Mouse (Mus musculus): ENCODE measurements around the gene Mymx. TPM values are rescaled to one million over a fixed set of nuclear protein-coding genes. Genes with fewer than 3 reads are reported as not detected.

Mymx gene
- polyA plus RNA-seq, 1 experiment from 2014 or later, result 1.1 TPM

DNA sequence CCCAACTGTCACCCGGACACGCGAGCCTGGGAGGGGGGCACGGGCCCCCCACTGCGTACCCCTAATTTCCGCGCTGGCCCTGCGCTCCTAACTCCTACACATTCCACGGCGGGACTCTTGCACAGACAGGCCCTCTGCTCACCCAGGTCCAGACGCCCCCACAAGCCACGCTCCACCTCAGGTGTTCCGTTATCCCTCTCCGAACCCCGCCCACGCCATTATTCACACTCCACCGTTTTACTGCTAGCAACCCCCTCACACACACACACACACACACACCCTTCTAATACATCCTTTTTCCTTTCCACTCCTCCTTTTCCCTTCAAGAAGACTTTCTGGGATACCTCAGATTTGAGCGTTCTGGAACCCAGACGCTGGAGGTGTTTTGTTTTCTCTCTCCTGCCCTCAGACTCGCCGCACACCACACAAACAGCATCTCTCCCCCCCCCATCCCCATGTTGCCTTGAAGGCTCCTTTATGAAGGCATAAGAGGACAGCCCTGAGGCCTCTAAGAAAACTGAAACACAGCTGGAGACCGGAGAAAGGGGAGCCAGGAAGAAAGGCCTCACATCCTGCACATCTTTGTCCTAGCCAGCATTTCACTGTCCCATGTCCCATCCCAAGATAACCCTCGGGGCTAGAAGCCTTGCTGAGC, 6.0 kb downstream of the Mymx start:
- H3K9me3 ChIP-seq (ENCODE audit: control insufficient read depth, low read length), result no peaks in the 10 kb centered on the region
- peak overlapping the region; percentile 65 for H3K9ac ChIP-seq (ENCODE audit: low read depth, low read length)
- no peaks in the 10 kb centered on the region for H3K36me3 ChIP-seq (ENCODE audit: control insufficient read depth, insufficient read depth, low read length)
- ATAC-seq (ENCODE audit: low FRiP score) (peak; percentile 21; the same call in 1 of the 2 replicates), DNase-seq (ENCODE audit: low spot score) (peak; percentile 40)
- H3K4me2 ChIP-seq (replicated peaks; ENCODE audit: low read depth, low read length), result peak overlapping the region; percentile 98
- peak overlapping the region; percentile 54 for H3K4me3 ChIP-seq (ENCODE audit: low read depth, low read length)
- no peak overlapping the region for H3K27ac ChIP-seq (ENCODE audit: low read depth, low read length)
- WGBS, result 1% methylated on average over 23 of the region's 23 CpGs
- H3K27me3 ChIP-seq (ENCODE audit: control insufficient read depth, insufficient read depth, low read length), result peaks cover 8% of the 10 kb centered on the region
- peaks cover 14% of the 10 kb centered on the region for H3K4me1 ChIP-seq (replicated peaks; ENCODE audit: control insufficient read depth, insufficient read depth, low read length)

DNA sequence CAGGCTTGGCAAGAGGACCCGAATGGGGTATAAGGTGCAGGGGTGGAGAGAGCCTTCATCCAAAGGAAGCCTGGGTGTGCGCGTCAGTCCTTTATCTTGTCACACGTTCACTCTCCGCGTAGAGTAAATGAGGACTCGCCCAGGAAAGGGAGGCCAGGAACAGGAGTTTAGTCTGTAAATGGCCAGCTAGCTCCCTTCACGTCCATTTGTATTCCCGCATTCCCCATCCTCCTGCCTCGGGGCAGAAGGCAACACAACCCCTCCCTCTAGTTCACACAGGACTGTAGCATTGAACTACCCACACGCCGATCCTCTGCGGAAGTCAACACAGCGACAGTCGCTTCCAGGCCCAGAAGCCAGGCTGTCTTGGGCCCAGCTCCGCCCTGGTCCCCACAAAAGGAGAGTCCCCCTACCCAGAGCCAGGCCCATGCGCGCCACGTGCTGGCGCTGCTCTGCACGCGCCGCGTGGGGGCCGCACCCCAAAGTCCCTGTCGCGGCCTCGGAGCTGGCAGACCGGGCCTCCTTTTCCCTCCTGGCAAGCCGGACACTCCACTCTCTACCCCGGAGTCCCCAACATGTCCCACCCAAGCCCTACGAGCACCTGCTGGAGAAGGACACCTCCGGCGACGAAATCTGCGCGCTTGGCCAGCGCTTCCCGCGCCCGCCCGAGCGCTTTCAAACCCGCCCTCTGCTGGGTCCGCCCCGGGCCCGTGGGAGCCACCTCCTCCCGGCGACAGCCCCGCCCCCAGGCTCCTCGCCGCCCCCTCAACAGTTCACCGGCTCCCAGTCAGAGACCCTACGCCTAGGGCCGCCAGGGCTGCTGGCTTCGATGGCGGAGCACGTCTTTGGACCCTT, 6.8 kb downstream of the Mymx start:
- WGBS, result under 1% methylated on average over 56 of the region's 58 CpGs
- ATAC-seq (ENCODE audit: low FRiP score) (peak; percentile 76), DNase-seq (ENCODE audit: low spot score) (peak; percentile 77)
- H3K4me2 ChIP-seq (replicated peaks; ENCODE audit: low read depth, low read length), result peak overlapping the region; percentile 98
- H3K4me1 ChIP-seq (replicated peaks; ENCODE audit: control insufficient read depth, insufficient read depth, low read length), result peaks cover 14% of the 10 kb centered on the region
- H3K27me3 ChIP-seq (ENCODE audit: control insufficient read depth, insufficient read depth, low read length), result peaks cover 4% of the 10 kb centered on the region; the same call in 1 of the 2 replicates
- H3K9me3 ChIP-seq (ENCODE audit: control insufficient read depth, low read length), result no peaks in the 10 kb centered on the region
- peak overlapping the region; percentile 54 for H3K4me3 ChIP-seq (ENCODE audit: low read depth, low read length)
- peak overlapping the region; percentile 65 for H3K9ac ChIP-seq (ENCODE audit: low read depth, low read length)
- no peaks in the 10 kb centered on the region for H3K36me3 ChIP-seq (ENCODE audit: control insufficient read depth, insufficient read depth, low read length)
- no peak overlapping the region for H3K27ac ChIP-seq (ENCODE audit: low read depth, low read length)

DNA sequence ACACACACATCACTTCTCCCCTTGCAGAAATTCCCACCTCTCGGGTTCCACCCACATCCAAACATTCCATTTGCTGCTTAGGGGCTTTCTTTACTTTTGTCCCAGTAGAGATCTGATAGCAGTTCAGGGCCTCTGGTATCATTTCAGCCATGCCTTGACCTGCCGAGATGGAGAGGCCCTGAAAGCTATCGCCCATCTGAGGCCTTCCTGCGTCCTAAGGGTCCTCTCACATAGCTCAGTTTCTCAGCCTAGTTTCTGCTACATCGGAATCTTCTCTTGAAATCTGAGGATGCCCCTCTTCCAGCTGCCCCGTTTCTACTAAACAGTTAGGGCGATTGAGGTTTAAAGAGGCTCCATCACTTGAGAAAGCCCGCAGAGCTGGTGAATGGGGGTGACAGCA, 7.7 kb downstream of the Mymx start:
- WGBS, result 42% methylated on average over 8 of the region's 8 CpGs
- no peak for DNase-seq (ENCODE audit: low spot score)
- Histone ChIP-seq H3K9ac (ENCODE audit: low read depth, low read length) (peak overlapping the region; percentile 11; the same call in 1 of the 2 replicates), H3K27me3 (ENCODE audit: control insufficient read depth, insufficient read depth, low read length) (peaks cover 4% of the 10 kb centered on the region; the same call in 1 of the 2 replicates), H3K27ac (ENCODE audit: low read depth, low read length) (no peak overlapping the region), H3K4me1 (replicated peaks; ENCODE audit: control insufficient read depth, insufficient read depth, low read length) (peaks cover 12% of the 10 kb centered on the region), H3K4me2 (replicated peaks; ENCODE audit: low read depth, low read length) (peak overlapping the region; percentile 98; the same call in 1 of the 2 replicates), H3K36me3 (ENCODE audit: control insufficient read depth, insufficient read depth, low read length) (no peaks in the 10 kb centered on the region), H3K4me3 (ENCODE audit: low read depth, low read length) (peak overlapping the region; percentile 54), H3K9me3 (ENCODE audit: control insufficient read depth, low read length) (no peaks in the 10 kb centered on the region)
- no peak for ATAC-seq (ENCODE audit: low FRiP score)

DNA sequence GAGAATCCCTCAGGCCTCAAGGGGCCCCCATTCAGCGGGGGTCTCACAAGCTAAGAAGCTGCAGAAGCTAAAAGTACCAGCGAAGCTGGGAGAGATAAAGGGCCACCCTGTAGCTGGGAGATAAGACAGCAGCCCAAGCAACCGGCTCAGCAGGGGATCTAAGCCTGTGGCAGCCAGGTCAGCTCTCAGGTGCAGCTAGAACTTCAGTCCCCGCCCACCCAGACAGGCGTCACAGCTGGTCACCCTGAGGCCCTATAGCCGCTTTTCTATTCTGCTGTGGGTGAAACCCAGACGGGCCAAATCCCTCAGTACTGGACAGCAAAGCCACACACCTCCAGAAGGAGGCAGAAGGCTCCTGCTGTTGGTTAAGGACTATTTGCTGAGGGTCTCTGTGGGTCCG, 8.4 kb downstream of the Mymx start:
- no peak for DNase-seq (ENCODE audit: low spot score)
- 16% methylated on average over 8 of the region's 8 CpGs for WGBS
- ATAC-seq (ENCODE audit: low FRiP score), result no peak
- no peak overlapping the region for H3K4me3 ChIP-seq (ENCODE audit: low read depth, low read length)
- no peak overlapping the region for H3K9ac ChIP-seq (ENCODE audit: low read depth, low read length)
- no peak overlapping the region for H3K27ac ChIP-seq (ENCODE audit: low read depth, low read length)
- no peaks in the 10 kb centered on the region for H3K9me3 ChIP-seq (ENCODE audit: control insufficient read depth, low read length)
- H3K4me2 ChIP-seq (replicated peaks; ENCODE audit: low read depth, low read length), result peak overlapping the region; percentile 14; the same call in 1 of the 2 replicates
- H3K27me3 ChIP-seq (ENCODE audit: control insufficient read depth, insufficient read depth, low read length), result peaks cover 4% of the 10 kb centered on the region; the same call in 1 of the 2 replicates
- H3K36me3 ChIP-seq (ENCODE audit: control insufficient read depth, insufficient read depth, low read length), result no peaks in the 10 kb centered on the region
- peaks cover 12% of the 10 kb centered on the region for H3K4me1 ChIP-seq (replicated peaks; ENCODE audit: control insufficient read depth, insufficient read depth, low read length)

DNA sequence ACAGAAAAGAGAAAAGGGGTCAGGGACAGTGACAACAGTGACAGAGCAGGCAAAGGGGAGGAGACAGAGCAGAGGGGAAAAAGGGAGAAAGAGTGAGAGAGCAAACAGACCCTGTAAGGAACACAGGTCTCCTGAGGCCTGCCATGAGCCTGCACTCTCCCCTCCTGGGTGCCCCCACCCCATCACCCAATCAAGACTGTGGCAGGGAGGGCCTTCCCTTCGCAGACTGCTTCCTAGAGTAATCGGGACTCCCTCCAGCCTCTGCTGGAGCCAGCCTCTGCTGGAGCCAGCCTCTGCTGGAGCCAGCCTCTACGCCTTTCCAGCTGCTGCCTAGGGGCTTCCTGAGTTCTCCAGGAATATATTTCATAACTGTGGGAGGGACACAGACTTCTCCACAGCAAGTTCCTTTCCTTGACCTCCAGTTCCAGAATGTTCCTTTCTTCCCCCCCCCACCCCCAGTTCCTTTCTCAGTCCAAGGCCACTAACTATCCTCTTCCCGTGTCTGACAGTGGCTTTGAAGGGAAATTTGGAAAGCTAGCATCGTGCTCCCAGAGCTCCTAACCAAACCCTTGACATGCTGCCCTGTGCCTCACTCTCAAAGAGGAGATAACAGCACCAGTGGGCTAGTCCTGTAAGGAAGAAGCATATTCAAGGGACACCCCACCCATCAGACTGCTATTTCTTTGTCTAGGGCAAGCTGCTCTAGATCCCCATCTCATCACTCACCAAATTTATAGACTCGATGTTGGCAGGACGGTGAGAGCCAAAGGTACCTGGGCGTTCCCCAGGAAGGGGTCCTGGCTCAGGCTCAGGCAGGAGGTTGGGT, 9.1 kb downstream of the Mymx start:
- DNase-seq (ENCODE audit: low spot score) (no peak), ATAC-seq (ENCODE audit: low FRiP score) (no peak)
- Histone ChIP-seq H3K27me3 (ENCODE audit: control insufficient read depth, insufficient read depth, low read length) (peaks cover 4% of the 10 kb centered on the region; the same call in 1 of the 2 replicates), H3K4me2 (replicated peaks; ENCODE audit: low read depth, low read length) (peak overlapping the region; percentile 8; the same call in 1 of the 2 replicates), H3K27ac (ENCODE audit: low read depth, low read length) (no peak overlapping the region), H3K9me3 (ENCODE audit: control insufficient read depth, low read length) (no peaks in the 10 kb centered on the region), H3K4me3 (ENCODE audit: low read depth, low read length) (no peak overlapping the region), H3K9ac (ENCODE audit: low read depth, low read length) (no peak overlapping the region), H3K4me1 (replicated peaks; ENCODE audit: control insufficient read depth, insufficient read depth, low read length) (peaks cover 12% of the 10 kb centered on the region), H3K36me3 (ENCODE audit: control insufficient read depth, insufficient read depth, low read length) (no peaks in the 10 kb centered on the region)
- 58% methylated on average over 8 of the region's 8 CpGs for WGBS

DNA sequence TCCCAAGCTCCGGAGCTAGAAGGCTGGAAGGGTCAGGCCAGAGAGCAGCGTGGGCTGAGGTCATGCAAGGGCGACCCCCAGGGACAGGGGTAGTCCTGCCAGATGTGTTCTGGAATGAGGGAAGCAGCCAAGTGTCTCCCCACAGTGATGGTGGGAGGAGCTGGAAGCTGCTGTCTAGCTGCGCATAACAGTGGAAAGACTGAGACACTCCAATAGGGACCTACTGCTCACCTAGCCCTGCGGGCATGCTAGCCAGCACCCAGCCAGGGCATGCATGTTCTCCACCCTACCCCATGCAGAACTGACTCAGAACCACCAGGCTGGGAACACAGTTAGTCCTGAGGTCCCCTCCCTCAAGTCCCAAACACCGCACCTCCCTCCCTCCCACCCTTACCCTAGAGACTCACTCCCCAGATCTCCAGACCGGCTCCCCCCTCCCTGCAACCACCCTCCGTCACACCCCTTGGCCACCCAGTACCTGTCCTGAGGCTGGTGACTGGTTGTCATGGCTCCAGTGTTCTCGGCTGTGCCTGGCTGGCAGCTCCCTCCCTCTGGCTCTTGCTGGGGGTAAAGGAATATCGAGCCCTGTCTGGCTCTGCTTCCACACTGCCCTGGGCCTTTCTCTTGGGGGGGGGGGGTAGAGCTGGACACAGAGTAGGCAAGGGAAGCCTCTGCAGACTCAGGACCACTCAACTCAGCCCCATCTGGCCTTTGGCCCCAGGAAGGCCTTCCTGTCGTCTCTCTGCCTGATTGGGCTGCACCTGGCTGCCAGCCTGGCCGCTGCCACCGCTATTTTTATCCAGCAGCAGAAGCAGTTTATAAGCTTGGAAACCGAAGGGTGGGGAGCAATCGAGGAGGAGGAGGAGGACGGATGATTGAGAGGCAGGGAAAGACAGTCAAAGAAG, 9.9 kb downstream of the Mymx start:
- H3K36me3 ChIP-seq (ENCODE audit: control insufficient read depth, insufficient read depth, low read length), result no peaks in the 10 kb centered on the region
- no peak for DNase-seq (ENCODE audit: low spot score)
- no peak for ATAC-seq (ENCODE audit: low FRiP score)
- no peaks in the 10 kb centered on the region for H3K9me3 ChIP-seq (ENCODE audit: control insufficient read depth, low read length)
- 52% methylated on average over 15 of the region's 16 CpGs for WGBS
- peaks cover 4% of the 10 kb centered on the region; the same call in 1 of the 2 replicates for H3K27me3 ChIP-seq (ENCODE audit: control insufficient read depth, insufficient read depth, low read length)
- H3K4me1 ChIP-seq (replicated peaks; ENCODE audit: control insufficient read depth, insufficient read depth, low read length), result peaks cover 12% of the 10 kb centered on the region
- no peak overlapping the region for H3K4me3 ChIP-seq (ENCODE audit: low read depth, low read length)
- no peak overlapping the region for H3K27ac ChIP-seq (ENCODE audit: low read depth, low read length)
- peak overlapping the region; percentile 8; the same call in 1 of the 2 replicates for H3K4me2 ChIP-seq (replicated peaks; ENCODE audit: low read depth, low read length)
- H3K9ac ChIP-seq (ENCODE audit: low read depth, low read length), result no peak overlapping the region

GRCm38 (mm10) chr17:45590410-45590809, 11.5 kb downstream of the Mymx start:
- H3K27ac ChIP-seq (ENCODE audit: low read depth, low read length), result no peak overlapping the region
- no peak for ATAC-seq (ENCODE audit: low FRiP score)
- H3K4me1 ChIP-seq (replicated peaks; ENCODE audit: control insufficient read depth, insufficient read depth, low read length), result peaks cover 6% of the 10 kb centered on the region
- H3K9ac ChIP-seq (ENCODE audit: low read depth, low read length), result no peak overlapping the region
- H3K36me3 ChIP-seq (ENCODE audit: control insufficient read depth, insufficient read depth, low read length), result no peaks in the 10 kb centered on the region
- H3K4me2 ChIP-seq (replicated peaks; ENCODE audit: low read depth, low read length), result no peak overlapping the region
- H3K4me3 ChIP-seq (ENCODE audit: low read depth, low read length), result no peak overlapping the region
- H3K27me3 ChIP-seq (ENCODE audit: control insufficient read depth, insufficient read depth, low read length), result no peaks in the 10 kb centered on the region; the same call in 1 of the 2 replicates
- no peaks in the 10 kb centered on the region for H3K9me3 ChIP-seq (ENCODE audit: control insufficient read depth, low read length)
- 78% methylated on average over 6 of the region's 6 CpGs for WGBS
- DNase-seq (ENCODE audit: low spot score), result no peak

All from hindbrain, embryonic 11.5 days (tissue).